Mouse (Mus musculus): ENCODE data around the gene Atp6v1f. TPM values are rescaled to one million over a fixed set of nuclear protein-coding genes. Genes with fewer than 3 reads are reported as not detected.

The Atp6v1f gene
- polyA plus RNA-seq (2012; rRNA removed) = 107 and 111 TPM in 2 replicates
- polyA plus RNA-seq (2014; fragmentation: Nextera tagmentation; extraction: Ambion mirVana) = 137 and 139 TPM in 2 replicates

DNA sequence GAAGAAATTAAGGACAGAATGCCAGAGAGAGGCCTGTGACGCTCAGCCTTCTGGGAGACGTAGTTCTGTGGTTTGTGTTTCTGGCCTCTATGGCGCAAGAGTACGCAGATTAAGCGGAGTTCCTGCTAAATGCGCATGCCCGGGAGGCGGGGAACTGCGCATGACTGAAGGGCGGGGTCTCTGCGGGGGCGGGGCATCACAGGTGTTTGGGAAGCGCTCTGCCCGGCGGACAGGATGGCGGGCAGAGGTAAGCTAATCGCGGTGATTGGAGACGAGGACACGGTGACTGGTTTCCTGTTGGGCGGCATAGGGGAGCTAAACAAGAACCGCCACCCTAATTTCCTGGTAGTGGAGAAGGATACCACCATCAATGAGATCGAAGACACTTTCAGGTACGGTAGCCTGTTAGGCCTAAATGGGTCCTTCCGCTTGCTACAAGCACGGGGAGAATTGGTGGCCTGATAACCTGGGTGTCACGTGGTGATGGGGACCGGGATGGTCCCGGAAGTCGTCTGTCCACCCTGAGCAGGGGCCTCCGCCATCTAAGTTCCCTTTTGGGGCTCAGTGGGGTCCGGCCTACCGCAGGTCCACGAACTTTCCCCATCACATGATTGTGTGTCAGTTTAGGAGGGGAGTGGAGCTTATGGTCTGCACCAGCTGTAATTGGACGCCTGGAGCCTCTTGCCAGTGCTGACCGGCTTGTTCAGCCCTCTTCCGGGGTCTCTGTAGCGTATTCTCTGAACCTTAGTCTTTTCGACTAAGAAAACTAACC is at the start of gene Atp6v1f:
TSS of gene Atp6v1f (plus strand) at position 136 of the 772 bp plus-strand sequence.
- Histone ChIP-seq H3K9ac (replicated peaks) (peak within 1 kb of the TSS; percentile 78), H3K4me1 (replicated peaks; ENCODE audit: control insufficient read depth in 2 of 2, insufficient read depth in 2 of 2, low read length in 1 of 2) (peaks cover 5 to 7% of the 10 kb centered on the region in 2 experiments; a peak in 3 of 4 replicates), H3K4me2 (ENCODE audit: low read depth) (peak within 1 kb of the TSS; percentile 83), H3K36me3 (replicated peaks; ENCODE audit: control insufficient read depth, insufficient read depth, low read depth) (no peaks in the 10 kb centered on the region; the same call in 1 of the 2 replicates), H3K27me3 (ENCODE audit: control insufficient read depth, insufficient read depth, low read length) (no peaks in the 10 kb centered on the region), H3K9me3 (ENCODE audit: control insufficient read depth, low read length) (no peaks in the 10 kb centered on the region), H3K4me3 (ENCODE audit: insufficient read depth in 1 of 2, low read depth in 2 of 2, low read length in 2 of 2) (peak within 1 kb of the TSS; percentile 81 to 93), H3K27ac (peak within 1 kb of the TSS; percentile 31)
- DNase-seq (ENCODE audit: low read depth in 3 of 3, low spot score in 3 of 3) = peak; percentile 90 to 92 (median 92)
- under 1% methylated on average over 39 of the region's 39 CpGs for WGBS (ENCODE audit: insufficient replicate concordance)
- TF ChIP-seq EP300 (IDR thresholded peaks at IDR 0.05; ENCODE audit: low read depth) (no peak), CTCF (IDR thresholded peaks at IDR 0.05; ENCODE audit: low read depth) (no peak)
- peak; percentile 91 for ATAC-seq (ENCODE audit: insufficient read depth)

DNA sequence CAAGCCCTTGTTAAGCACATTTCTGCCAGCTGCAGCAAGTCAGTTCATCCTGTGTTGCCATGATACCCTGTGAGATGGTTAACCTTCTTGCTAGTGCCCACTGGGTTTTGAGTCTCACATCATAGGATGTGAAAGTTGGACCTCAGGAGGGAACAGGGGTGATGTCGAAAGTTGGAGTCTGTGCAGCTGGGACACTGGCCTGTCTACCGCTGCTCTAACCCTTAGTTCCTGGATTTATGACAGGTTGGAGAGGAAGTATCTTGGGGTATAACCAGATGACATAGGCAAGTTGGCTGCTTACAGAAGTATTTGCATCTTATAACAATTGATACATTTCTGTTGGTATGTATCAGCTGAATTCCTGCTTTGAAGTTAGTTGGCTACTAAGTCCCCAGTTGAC is 46.9 kb upstream of the Atp6v1f start:
- WGBS (ENCODE audit: insufficient replicate concordance) = 24% methylated on average over 2 of the region's 2 CpGs
- H3K4me2 ChIP-seq (ENCODE audit: low read depth) = no peak overlapping the region
- H3K9ac ChIP-seq (replicated peaks) = no peak overlapping the region
- no peaks in the 10 kb centered on the region; the same call in 1 of the 2 replicates for H3K27me3 ChIP-seq (ENCODE audit: control insufficient read depth, insufficient read depth, low read length)
- H3K4me1 ChIP-seq (replicated peaks; ENCODE audit: control insufficient read depth in 2 of 2, insufficient read depth in 2 of 2, low read length in 1 of 2) = no peaks in the 10 kb centered on the region
- no peak for DNase-seq (ENCODE audit: low read depth in 3 of 3, low spot score in 3 of 3)
- ATAC-seq (ENCODE audit: insufficient read depth) = no peak
- TF ChIP-seq EP300 (IDR thresholded peaks at IDR 0.05; ENCODE audit: low read depth) (no peak), CTCF (IDR thresholded peaks at IDR 0.05; ENCODE audit: low read depth) (no peak)
- H3K36me3 ChIP-seq (replicated peaks; ENCODE audit: control insufficient read depth, insufficient read depth, low read depth) = no peaks in the 10 kb centered on the region
- no peak overlapping the region for H3K27ac ChIP-seq
- no peaks in the 10 kb centered on the region for H3K9me3 ChIP-seq (ENCODE audit: control insufficient read depth, low read length)
- H3K4me3 ChIP-seq (ENCODE audit: insufficient read depth in 1 of 2, low read depth in 2 of 2, low read length in 2 of 2) = no peak overlapping the region

- 72% methylated on average over 8 of the region's 8 CpGs for WGBS (ENCODE audit: insufficient replicate concordance)
- ATAC-seq (ENCODE audit: insufficient read depth) = no peak
- Histone ChIP-seq H3K36me3 (replicated peaks; ENCODE audit: control insufficient read depth, insufficient read depth, low read depth) (no peaks in the 10 kb centered on the region), H3K27me3 (ENCODE audit: control insufficient read depth, insufficient read depth, low read length) (no peaks in the 10 kb centered on the region; the same call in 1 of the 2 replicates), H3K9ac (replicated peaks) (no peak overlapping the region), H3K27ac (no peak overlapping the region), H3K4me2 (ENCODE audit: low read depth) (no peak overlapping the region), H3K9me3 (ENCODE audit: control insufficient read depth, low read length) (no peaks in the 10 kb centered on the region), H3K4me3 (ENCODE audit: insufficient read depth in 1 of 2, low read depth in 2 of 2, low read length in 2 of 2) (no peak overlapping the region), H3K4me1 (replicated peaks; ENCODE audit: control insufficient read depth in 2 of 2, insufficient read depth in 2 of 2, low read length in 1 of 2) (no peaks in the 10 kb centered on the region)
- TF ChIP-seq EP300 (IDR thresholded peaks at IDR 0.05; ENCODE audit: low read depth) = no peak
- no peak for TF ChIP-seq CTCF (IDR thresholded peaks at IDR 0.05; ENCODE audit: low read depth)
- DNase-seq (ENCODE audit: low read depth in 3 of 3, low spot score in 3 of 3) = no peak
These were observed 42.4 kb upstream of the Atp6v1f start for GRCm38 (mm10) chr6:29425118-29425517.

- H3K4me3 ChIP-seq (ENCODE audit: insufficient read depth in 1 of 2, low read depth in 2 of 2, low read length in 2 of 2) = no peak overlapping the region
- H3K36me3 ChIP-seq (replicated peaks; ENCODE audit: control insufficient read depth, insufficient read depth, low read depth) = no peaks in the 10 kb centered on the region
- no peaks in the 10 kb centered on the region for H3K4me1 ChIP-seq (replicated peaks; ENCODE audit: control insufficient read depth in 2 of 2, insufficient read depth in 2 of 2, low read length in 1 of 2)
- WGBS (ENCODE audit: insufficient replicate concordance) = 63% methylated on average over 6 of the region's 6 CpGs
- H3K9me3 ChIP-seq (ENCODE audit: control insufficient read depth, low read length) = no peaks in the 10 kb centered on the region
- H3K4me2 ChIP-seq (ENCODE audit: low read depth) = no peak overlapping the region
- no peak for ATAC-seq (ENCODE audit: insufficient read depth)
- H3K27me3 ChIP-seq (ENCODE audit: control insufficient read depth, insufficient read depth, low read length) = peaks cover under 1% of the 10 kb centered on the region
- H3K27ac ChIP-seq = no peak overlapping the region
- TF ChIP-seq EP300 (IDR thresholded peaks at IDR 0.05; ENCODE audit: low read depth) (no peak), CTCF (IDR thresholded peaks at IDR 0.05; ENCODE audit: low read depth) (no peak)
- H3K9ac ChIP-seq (replicated peaks) = no peak overlapping the region
- DNase-seq (ENCODE audit: low read depth in 3 of 3, low spot score in 3 of 3) = no peak
These were observed 41.2 kb upstream of the Atp6v1f start for GRCm38 (mm10) chr6:29426331-29426730.

DNA sequence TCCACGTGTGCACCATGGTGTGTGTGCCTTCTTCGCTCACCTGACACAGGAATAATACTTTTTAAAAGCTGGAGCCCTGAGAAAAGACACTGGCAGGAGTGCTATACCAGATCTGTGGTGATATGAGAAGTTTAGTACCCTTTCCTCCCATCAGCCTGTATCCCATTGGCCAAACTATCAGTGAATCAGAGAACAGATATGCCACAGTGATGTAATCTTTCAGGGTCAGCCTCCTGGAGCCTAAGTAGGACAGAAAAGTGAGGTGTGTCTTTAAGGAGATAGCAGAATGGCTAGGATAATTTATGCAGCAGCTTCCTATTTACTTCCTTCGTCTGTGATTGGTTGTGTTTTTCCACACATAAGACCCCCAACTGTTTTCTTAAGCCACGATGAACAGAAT is 39.3 kb upstream of the Atp6v1f start:
- TF ChIP-seq EP300 (IDR thresholded peaks at IDR 0.05; ENCODE audit: low read depth) (no peak), CTCF (IDR thresholded peaks at IDR 0.05; ENCODE audit: low read depth) (no peak)
- H3K4me3 ChIP-seq (ENCODE audit: insufficient read depth in 1 of 2, low read depth in 2 of 2, low read length in 2 of 2) = no peak overlapping the region
- no peaks in the 10 kb centered on the region for H3K4me1 ChIP-seq (replicated peaks; ENCODE audit: control insufficient read depth in 2 of 2, insufficient read depth in 2 of 2, low read length in 1 of 2)
- no peak overlapping the region for H3K27ac ChIP-seq
- H3K36me3 ChIP-seq (replicated peaks; ENCODE audit: control insufficient read depth, insufficient read depth, low read depth) = no peaks in the 10 kb centered on the region
- H3K9ac ChIP-seq (replicated peaks) = no peak overlapping the region
- ATAC-seq (ENCODE audit: insufficient read depth) = no peak
- DNase-seq (ENCODE audit: low read depth in 3 of 3, low spot score in 3 of 3) = no peak
- 40% methylated on average over 4 of the region's 4 CpGs for WGBS (ENCODE audit: insufficient replicate concordance)
- no peaks in the 10 kb centered on the region for H3K9me3 ChIP-seq (ENCODE audit: control insufficient read depth, low read length)
- H3K27me3 ChIP-seq (ENCODE audit: control insufficient read depth, insufficient read depth, low read length) = peaks cover 18% of the 10 kb centered on the region
- H3K4me2 ChIP-seq (ENCODE audit: low read depth) = no peak overlapping the region
